Mouse (Mus musculus) erythroid progenitor cell, adult 5-6 weeks (primary cell): ENCODE measurements around the gene E2f1. TPM values are rescaled to one million over a fixed set of nuclear protein-coding genes. Genes with fewer than 3 reads are reported as not detected.

Experiments
- ATAC-seq: replicated peaks from 2 replicates; pipeline ENCODE4 v1.8.0; 2016; ENCODE audit warnings: moderate number of reproducible peaks, mild to moderate bottlenecking, moderate TSS enrichment, inconsistent platforms; ENCODE audit not compliant: poor library complexity, low FRiP score, severe bottlenecking
- total RNA-seq, 2 experiments: library from RNA; stranded (forward) in 1 of 2; stranded (reverse) in 1 of 2; fragments of 150-400 nt in 1 of 2; fragments of 186-747, 209-891 nt in 1 of 2; gene quantifications; 2 replicates each; pipeline versions ENCODE4 v1.2.3 to v1.2.4; 2015 to 2017; ENCODE audit warnings: low replicate concordance in 2 of 2

Gene E2f1
- total RNA-seq, 2 experiments from 2014 or later: 11.7 to 17.5 TPM

GRCm38 (mm10) chr2:154521449-154521848 lies 48.2 kb downstream of the E2f1 start:
- no peak for ATAC-seq

DNA sequence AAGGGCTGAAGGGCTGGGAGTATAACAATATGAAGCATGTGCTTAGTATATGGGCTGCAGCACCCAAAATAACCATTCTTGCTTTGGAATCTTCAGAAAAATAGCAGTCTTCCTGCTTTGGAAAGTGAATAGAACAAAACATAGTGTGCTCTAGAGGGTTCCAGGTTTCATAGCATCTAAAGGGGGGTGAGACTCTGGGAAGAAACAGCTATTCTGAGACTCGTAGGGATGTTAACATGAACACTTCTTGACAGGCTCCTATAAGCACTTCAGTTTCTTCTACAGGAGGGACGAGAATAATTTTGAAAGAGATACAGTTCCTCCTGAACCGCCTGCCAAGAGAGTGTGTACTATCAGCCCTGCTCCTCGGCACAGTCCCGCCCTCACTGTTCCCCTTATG lies 52.3 kb downstream of the E2f1 start:
- ATAC-seq: no peak

DNA sequence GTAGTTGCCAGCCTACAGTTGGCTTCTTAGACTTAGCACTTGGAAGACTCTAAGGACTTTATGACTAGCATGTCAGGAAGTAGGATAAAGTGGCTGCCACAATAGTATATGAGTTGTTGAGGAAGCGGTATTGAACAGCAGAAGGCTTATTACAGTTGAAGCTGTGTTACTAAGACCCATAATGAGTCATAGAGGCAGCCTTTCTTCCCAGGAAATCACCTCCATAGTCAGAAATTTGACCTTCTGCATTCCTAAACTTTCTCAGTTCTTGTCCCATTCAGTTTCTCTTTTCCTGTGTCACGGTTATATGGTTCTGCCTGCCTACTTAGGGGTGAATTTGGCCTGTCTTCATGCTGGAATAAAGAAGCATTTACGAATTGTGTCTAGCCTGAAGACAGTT lies 52.7 kb downstream of the E2f1 start:
- no peak for ATAC-seq

- ATAC-seq: no peak
Observed at GRCm38 (mm10) chr2:154510141-154510540, 59.6 kb downstream of the E2f1 start.

Other genes with a start within 250 kb of the E2f1 start
- gene Cdk5rap1, start 196.9 kb downstream of the E2f1 start, total RNA-seq (2015; ENCODE audit: low replicate concordance): 10.1 and 12.3 TPM in 2 replicates
- gene Cdk5rap1, start 196.9 kb downstream of the E2f1 start, total RNA-seq (2017; ENCODE audit: low replicate concordance): 8.2 and 28.1 TPM in 2 replicates
- not detected in 2 replicates for gene Snta1, start 161.8 kb downstream of the E2f1 start, total RNA-seq (2015; ENCODE audit: low replicate concordance)
- 1.0 and 1.8 TPM in 2 replicates for gene Snta1, start 161.8 kb downstream of the E2f1 start, total RNA-seq (2017; ENCODE audit: low replicate concordance)
- 9.6 and 28.1 TPM in 2 replicates for gene Cbfa2t2, start 133.4 kb downstream of the E2f1 start, total RNA-seq (2015; ENCODE audit: low replicate concordance)
- 6.5 and 14.1 TPM in 2 replicates for gene Cbfa2t2, start 133.4 kb downstream of the E2f1 start, total RNA-seq (2017; ENCODE audit: low replicate concordance)
- not detected in 2 replicates for gene 1700003F12Rik, start 22.8 kb downstream of the E2f1 start, total RNA-seq (2015; ENCODE audit: low replicate concordance)
- not detected in 2 replicates for gene 1700003F12Rik, start 22.8 kb downstream of the E2f1 start, total RNA-seq (2017; ENCODE audit: low replicate concordance)
- gene Actl10, start 18.1 kb downstream of the E2f1 start, total RNA-seq (2015; ENCODE audit: low replicate concordance): not detected in 2 replicates
- not detected in 2 replicates for gene Actl10, start 18.1 kb downstream of the E2f1 start, total RNA-seq (2017; ENCODE audit: low replicate concordance)
- gene Necab3, start 11.0 kb downstream of the E2f1 start, total RNA-seq (2015; ENCODE audit: low replicate concordance): 1.8 TPM in 1 of 2 replicates, not detected in the other
- 1.9 and 3.6 TPM in 2 replicates for gene Necab3, start 11.0 kb downstream of the E2f1 start, total RNA-seq (2017; ENCODE audit: low replicate concordance)
- gene Pxmp4, start 33.8 kb upstream of the E2f1 start, total RNA-seq (2015; ENCODE audit: low replicate concordance): 15.5 and 22.7 TPM in 2 replicates
- 14.4 and 17.0 TPM in 2 replicates for gene Pxmp4, start 33.8 kb upstream of the E2f1 start, total RNA-seq (2017; ENCODE audit: low replicate concordance)
- gene Zfp341, start 43.4 kb upstream of the E2f1 start, total RNA-seq (2015; ENCODE audit: low replicate concordance): 3.2 and 3.8 TPM in 2 replicates
- 1.3 and 2.7 TPM in 2 replicates for gene Zfp341, start 43.4 kb upstream of the E2f1 start, total RNA-seq (2017; ENCODE audit: low replicate concordance)
- 11.5 TPM in 1 of 2 replicates, not detected in the other for gene 4930519P11Rik, start 43.5 kb upstream of the E2f1 start, total RNA-seq (2015; ENCODE audit: low replicate concordance)
- not detected in 2 replicates for gene 4930519P11Rik, start 43.5 kb upstream of the E2f1 start, total RNA-seq (2017; ENCODE audit: low replicate concordance)
- gene Chmp4b, start 81.8 kb upstream of the E2f1 start, total RNA-seq (2015; ENCODE audit: low replicate concordance): 58.0 and 78.4 TPM in 2 replicates
- 45.3 and 70.0 TPM in 2 replicates for gene Chmp4b, start 81.8 kb upstream of the E2f1 start, total RNA-seq (2017; ENCODE audit: low replicate concordance)
- not detected in 2 replicates for gene Gm14214, start 200.1 kb upstream of the E2f1 start, total RNA-seq (2015; ENCODE audit: low replicate concordance)
- gene Gm14214, start 200.1 kb upstream of the E2f1 start, total RNA-seq (2017; ENCODE audit: low replicate concordance): not detected in 2 replicates
- 87.2 and 99.8 TPM in 2 replicates for gene Raly, start 221.2 kb upstream of the E2f1 start, total RNA-seq (2015; ENCODE audit: low replicate concordance)
- 112 and 144 TPM in 2 replicates for gene Raly, start 221.2 kb upstream of the E2f1 start, total RNA-seq (2017; ENCODE audit: low replicate concordance)
- not detected in 2 replicates for gene a, start 221.5 kb upstream of the E2f1 start, total RNA-seq (2015; ENCODE audit: low replicate concordance)
- not detected in 2 replicates for gene a, start 221.5 kb upstream of the E2f1 start, total RNA-seq (2017; ENCODE audit: low replicate concordance)